Mouse (Mus musculus): ENCODE measurements around the gene Prdx6.

The Prdx6 gene

GRCm38 (mm10) chr1:161250604-161251416 lies at the start of gene Prdx6:
Gene Prdx6, minus strand, starts transcription at chr1:161251219.
- DNase-seq, result peak; percentile 85

DNA sequence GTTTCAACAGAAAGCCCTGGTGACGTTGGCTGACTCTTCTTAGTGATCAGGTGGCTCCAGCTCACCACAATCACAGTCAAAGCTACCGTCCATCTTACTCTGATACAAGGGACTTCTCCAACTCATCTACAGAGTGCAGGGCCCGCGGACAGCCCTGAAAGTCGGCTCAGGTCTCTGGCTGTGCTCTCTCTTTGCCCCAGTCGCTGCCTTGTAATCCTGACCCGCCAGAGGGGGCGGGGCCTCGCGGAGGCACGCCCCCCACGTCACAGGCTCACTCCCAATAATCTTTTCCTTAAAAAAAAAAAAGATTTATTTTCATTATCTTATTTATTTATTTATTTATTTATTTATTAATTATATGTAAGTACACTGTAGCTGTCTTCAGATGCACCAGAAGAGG lies 37.2 kb upstream of the Prdx6 start:
- DNase-seq, result no peak

- DNase-seq, result peak; percentile 81
These were observed 35.8 kb upstream of the Prdx6 start for GRCm38 (mm10) chr1:161286726-161287310.

DNA sequence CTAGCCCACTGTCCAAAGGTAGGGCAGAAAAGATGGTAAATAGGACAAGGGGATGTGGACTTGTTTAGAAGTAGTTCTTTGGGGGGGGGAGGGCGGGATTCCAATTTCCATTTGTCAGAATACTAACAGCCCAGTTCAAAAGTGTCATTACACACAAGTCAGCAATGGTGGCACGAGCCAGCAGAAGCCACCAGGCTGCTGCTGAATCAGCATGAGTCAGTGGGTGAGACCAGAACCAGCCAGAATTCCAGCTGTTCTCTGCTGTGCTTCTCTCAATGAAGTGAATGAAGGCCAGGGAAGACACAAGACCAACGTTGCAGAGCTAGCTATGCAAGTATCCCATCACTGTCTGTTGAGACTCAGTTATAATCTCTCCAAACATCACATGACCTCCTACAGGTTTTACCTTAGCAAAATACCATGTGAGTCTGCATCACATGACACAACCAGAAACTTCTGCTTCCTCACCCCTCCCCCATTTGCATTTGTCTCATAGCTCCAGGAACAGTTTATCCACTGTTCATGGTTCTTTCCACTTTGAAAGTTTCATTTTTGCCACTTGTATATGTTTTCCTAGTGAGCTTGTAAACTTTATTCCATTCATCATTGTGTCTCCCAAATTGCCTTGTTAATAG lies 30.2 kb upstream of the Prdx6 start:
- DNase-seq, result no peak

- DNase-seq, result no peak
These were observed 28.4 kb upstream of the Prdx6 start for GRCm38 (mm10) chr1:161279244-161279908.

GRCm38 (mm10) chr1:161273486-161273885 lies 22.5 kb upstream of the Prdx6 start:
- no peak for DNase-seq

GRCm38 (mm10) chr1:161271461-161271810 lies 20.4 kb upstream of the Prdx6 start:
- no peak for DNase-seq

DNA sequence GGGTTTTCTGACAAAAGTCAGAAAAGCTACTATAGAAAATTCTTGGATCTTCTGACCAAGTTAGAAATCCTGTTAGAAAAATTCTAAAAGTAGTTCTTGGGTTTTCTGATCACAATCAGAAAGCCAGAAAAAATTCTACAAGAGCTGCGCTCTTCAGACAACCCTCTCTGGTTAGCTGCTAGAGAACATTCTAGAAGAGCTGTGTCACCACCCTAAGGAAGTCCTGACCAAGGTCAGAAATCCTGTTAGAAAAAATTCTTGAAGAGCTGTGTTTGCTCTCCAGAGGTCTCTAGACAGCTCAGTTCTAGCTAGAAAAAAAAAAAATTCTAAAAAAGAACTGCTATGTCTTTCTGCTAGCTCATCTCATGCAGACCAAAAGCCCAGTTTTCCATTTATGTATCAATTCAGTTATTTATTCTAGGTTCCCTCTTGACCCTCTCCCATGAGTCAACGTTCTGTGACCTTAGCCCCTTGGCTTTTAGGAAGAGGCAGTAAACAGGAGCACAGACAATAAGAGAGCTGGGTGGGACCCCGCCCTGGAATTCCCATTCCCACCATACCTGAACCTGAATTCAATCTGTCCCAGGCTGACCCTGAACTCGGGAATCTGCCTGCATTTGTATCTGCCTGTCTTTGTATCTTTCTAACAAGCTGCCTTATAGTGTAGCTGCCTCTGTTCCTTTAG lies 19.9 kb upstream of the Prdx6 start:
- DNase-seq, result no peak

DNA sequence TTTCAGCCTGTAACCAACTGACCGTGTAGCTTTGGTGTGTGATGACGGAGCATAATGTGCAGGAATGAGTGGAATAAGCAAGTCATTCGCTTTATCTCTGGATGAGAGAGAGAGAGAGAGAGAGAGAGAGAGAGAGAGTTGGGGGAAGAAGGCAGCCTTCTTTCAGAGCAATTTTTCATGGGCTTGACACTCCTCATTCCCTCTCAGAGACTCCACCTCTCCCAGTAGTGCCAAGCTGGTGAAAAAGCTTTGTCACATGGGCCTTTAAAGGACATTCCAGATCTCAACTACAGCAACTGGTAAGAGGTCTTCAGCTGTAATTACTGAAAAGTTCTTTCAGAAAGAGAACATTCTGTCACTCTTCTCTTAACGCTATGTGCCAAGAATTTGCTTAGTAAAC lies 18.3 kb upstream of the Prdx6 start:
- DNase-seq, result no peak

DNA sequence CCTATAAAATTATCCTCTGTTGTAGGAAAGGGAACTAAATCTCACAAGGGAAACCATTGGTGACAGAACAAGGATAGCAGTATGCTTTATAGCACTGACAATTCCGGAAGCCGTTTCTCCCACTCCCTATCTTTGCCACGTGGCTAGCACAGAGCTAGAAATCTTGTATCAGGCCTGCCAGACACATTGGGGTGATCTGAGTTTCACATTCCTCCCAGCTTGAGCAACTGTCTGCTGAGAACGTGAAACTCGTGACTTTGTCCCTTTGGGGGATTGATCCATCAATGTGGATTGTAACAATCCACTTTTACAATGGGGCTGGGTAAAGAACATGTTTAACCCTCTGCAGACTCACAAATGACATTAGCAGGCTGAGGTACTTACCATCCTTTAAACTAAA lies 17.9 kb upstream of the Prdx6 start:
- DNase-seq, result no peak

DNA sequence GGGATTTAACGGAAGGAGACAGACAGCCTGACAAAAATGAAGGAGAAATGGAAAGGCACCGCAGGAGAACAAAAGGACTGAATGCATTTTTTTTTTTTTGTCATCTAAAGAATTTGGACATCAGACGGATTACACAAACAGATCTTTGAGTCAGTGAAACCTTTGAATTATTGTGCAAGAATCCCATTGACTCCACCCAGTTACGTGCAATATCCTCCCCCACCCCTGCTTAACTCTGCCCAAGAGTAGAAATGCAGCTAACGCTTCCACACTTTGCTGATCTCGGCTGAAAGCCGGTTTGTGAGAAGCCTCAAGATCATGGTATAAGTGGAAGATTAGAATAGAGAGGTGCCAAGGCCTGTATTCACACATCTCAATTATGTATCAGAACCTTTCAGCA lies 17.1 kb upstream of the Prdx6 start:
- no peak for DNase-seq

DNA sequence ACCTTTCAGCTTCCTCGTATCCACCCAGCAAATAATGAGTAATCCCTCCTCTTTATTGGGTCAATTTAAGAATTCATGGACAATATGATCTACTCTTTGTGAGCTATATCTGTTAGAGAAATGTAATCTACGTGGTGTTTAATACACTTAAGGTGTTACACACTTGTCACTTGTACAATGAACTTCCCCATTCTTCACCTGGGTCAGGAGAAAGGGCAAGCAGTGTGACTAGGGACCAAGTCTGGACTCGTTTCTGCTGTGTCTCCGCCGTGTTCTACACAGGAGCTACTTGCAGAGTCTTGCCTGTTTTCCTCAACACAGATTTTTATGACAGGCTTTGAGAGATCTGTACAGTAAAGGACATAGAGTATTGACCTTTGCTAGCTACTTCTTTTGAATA lies 13.9 kb upstream of the Prdx6 start:
- no peak for DNase-seq

GRCm38 (mm10) chr1:161263584-161263983 lies 12.6 kb upstream of the Prdx6 start:
- DNase-seq, result no peak

GRCm38 (mm10) chr1:161262542-161262941 lies 11.5 kb upstream of the Prdx6 start:
- no peak for DNase-seq

DNA sequence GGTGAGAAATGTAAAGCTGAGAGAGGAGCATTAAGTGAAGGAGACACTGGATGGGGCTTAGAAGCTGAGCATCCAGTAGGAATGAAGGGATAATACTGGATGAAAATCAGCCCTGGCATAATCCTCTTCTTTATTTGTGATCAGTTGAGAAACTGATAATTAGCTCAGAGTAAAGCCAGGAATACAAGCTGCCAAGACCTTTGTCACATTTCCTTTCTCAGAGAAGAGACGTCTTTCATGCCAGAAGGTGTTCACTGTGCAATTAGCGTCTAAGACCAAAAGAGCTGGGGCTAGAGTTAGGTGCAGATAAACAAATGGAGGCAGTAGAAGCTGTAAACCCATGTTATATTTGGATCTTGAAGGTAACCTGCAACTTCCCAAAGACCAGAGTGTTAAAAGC lies 9.7 kb upstream of the Prdx6 start:
- DNase-seq, result no peak

- DNase-seq, result no peak
These were observed 8.1 kb upstream of the Prdx6 start for GRCm38 (mm10) chr1:161259142-161259541.

DNA sequence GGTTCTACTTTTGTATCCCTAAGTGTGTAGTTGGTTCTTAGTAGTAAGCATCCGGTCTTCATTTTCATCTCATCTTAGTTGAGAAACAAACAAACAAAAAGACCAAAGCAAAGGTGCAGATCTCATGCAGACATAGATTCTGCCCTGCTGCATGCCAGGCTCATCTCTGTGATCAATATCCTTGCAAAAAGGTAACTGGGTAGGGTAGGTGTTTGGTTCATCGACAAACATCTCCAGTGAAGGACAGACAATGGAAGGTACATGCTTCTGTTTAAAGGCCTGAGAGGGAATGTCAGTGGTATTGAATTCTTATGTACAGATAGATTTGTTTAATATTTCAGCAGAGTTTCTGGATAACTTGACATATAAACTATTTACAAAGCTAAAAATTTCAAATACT lies 7.3 kb upstream of the Prdx6 start:
- no peak for DNase-seq

DNA sequence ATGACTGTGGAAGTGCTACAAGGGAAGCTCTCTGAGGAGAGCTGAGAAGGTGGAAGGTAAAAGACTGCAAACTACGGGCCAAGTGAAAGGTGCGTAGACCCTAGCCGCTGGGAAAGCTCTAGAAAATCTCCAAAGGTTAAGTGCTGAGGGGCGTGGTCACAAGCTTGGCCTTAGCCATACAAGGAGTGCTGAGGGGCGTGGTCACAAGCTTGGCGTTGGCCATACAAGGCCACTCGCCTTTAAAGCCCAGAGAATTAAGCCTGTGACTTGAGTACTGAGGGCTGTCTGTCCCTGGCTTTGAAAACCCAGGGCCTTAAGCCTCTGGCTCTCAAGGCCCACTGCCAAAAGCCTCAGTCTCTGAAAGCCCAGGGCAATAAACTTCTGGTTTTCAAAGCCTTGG lies 5.9 kb upstream of the Prdx6 start:
- no peak for DNase-seq

DNA sequence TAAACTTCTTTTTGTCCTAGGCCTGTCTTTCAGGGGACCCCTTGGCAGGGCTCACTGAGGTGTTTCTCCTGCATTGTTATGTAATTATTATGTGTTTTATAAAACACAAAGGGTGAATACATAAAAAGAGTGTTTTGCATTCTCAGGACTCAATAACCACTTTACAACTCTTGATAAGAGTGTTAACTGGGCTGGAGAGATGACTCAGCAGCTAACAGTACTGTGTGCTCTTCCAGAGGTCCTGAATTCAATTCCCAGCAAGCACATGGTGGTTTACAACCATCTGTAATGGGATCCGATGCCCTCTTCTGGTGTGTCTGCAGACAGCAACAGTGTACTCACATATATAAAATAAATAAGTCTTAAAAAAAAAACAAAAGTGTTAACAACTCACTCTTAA lies 3.3 kb upstream of the Prdx6 start:
- no peak for DNase-seq

- no peak for DNase-seq
These were observed 1.9 kb upstream of the Prdx6 start for GRCm38 (mm10) chr1:161252901-161253300.

DNA sequence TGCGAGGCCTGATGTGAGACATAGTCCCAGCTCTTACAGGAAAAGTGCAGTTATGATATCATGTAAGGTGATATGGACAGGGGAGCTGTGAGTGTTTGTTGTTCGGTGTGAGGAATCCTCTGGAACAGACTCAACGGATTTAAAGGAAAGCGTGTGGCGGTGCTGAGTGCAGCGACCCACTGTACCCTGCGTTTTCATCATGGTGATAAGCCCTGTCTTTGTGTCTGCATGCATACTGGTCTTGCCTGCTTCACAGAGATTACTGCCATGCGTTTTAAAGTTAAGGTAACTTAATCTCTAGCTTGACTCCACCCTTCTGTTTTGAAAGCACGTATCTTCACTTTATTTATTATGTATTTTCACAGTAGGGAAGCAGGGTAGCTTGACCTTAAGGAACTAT lies 1.3 kb upstream of the Prdx6 start:
- DNase-seq, result no peak

DNA sequence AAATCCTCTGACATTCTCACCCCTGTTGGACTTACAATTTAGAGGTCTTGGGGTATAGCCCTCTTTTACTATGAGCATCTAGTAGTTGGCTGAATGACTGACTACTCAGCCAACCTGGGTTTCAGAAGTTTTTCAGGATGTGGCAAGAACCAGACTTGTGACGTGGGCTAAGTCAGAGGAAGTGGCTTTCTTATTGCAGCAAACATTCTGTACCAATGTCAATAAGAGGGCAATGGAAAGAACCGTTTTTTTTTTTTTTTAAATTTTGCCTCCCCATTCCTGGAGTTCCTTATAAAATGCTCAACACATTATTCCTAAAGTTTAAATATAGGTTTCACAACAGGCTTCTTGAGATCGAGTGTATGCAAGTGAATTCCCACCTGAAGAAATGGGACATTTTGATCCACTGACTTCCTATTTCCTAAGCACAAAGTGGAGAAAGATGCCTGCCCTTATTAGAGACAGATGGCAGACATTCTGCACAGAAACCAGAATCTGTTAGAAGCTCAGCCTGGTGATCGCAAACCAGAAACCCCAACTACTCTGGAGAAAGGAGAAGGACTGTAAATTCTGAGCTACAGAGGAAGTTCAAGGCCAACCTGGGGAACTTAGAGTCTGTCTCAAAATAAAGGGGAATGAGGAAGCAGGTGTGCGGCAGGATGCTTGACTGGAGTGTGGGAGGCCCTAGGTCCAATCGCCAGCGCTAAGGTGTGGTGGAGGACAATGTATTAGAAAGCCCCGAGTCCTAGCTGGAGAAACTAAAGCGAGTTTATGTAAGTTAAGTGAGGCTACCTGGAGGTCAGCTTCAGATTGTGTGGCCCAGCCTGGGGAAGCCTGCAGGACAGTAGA lies 622 bp upstream of the Prdx6 start:
- DNase-seq, result no peak
